Comparison of ENCODE assay signal across 9 mouse cellular contexts in the genomic region with DNA sequence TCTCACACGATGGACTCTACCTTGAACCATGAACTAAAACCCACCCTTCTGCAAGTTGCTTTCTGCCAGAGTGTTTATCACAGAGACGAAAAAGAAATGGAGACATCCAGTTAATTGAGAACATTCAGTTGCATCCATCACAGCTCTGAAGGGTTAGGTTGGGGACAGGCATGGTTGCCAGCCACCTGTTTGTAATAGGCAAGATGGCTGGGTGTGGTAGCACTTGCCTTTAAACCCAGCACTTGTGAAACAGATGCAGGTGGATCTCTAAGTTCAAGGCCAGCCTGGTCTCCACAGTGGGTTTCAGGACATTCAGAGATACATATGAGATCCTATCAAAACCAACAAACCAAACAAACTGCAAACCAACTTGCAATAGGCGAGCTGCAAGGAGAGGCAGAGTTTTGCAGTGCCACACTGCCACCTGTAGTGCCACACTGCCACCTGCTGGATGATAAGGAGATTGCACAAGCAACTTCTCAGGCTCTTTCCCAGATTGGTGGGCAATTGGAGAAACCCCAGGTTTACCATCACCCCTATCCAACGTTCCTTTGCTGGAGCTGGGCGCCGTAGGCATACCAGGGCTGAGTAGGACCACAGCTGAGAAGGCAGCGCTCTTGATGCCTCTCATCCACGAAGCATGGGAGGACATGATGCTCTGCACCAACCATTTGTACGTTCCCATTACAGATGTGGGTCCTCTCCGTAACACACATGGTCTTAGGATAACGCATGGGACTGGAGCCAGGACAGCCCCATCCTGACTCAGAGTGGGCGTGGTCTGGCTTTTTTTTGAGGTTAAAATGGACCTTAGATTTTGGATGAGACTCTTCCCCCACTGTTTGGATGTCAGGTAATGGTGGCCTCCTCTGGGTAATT. TPM values are rescaled to one million over a fixed set of nuclear protein-coding genes. Genes with fewer than 3 reads are reported as not detected.
DNase-seq lines count a peak whose midpoint lies in the region; ATAC-seq and TF ChIP-seq lines count a peak whose summit lies in the region.
"Had no signal": no experiment of that assay in that cellular context is flagged by ENCODE, and none has a peak within 500 bp of the region (broad histone marks: within the 10 kb centered on the region; RNA-seq: fewer than 3 reads in every experiment).

No protein-coding gene starts in this region.

- H3K9me3 ChIP-seq in embryonic facial prominence, embryonic 11.5 days (replicated peaks; ENCODE audit: control insufficient read depth, low read length): no peaks in the 10 kb centered on the region

- 22% methylated on average over 12 of the region's 12 CpGs for WGBS in embryonic facial prominence, embryonic 11.5 days

- DNase-seq in gastrocnemius, adult 2 months: peak; percentile 38
- no peak for DNase-seq in gastrocnemius, adult 8-10 months (ENCODE audit: low spot score in 2 of 2)
- peak; percentile 39 to 60 for DNase-seq in adrenal gland, adult 18-20 months (ENCODE audit: low spot score in 2 of 2)
- peak; percentile 78 for DNase-seq in embryonic facial prominence, embryonic 11.5 days (ENCODE audit: low spot score)
- peak; percentile 66 for DNase-seq in heart, postnatal 4 days
- DNase-seq in layer of hippocampus, postnatal 25 days (ENCODE audit: extremely low spot score in 1 of 2, low spot score in 1 of 2): peak; percentile 37 to 68
- DNase-seq in mesoderm, embryonic 11.5 days (ENCODE audit: low read depth, low spot score): peak; percentile 54
- DNase-seq in skeletal muscle tissue, adult 2 months (ENCODE audit: low read depth, low spot score): peak; percentile 45

- 0 out of 2 replicates have a peak, but pooled peaks have one; percentile 19 for ATAC-seq in embryonic facial prominence, embryonic 11.5 days (replicated peaks; ENCODE audit: insufficient number of reproducible peaks, low FRiP score, low TSS enrichment, low read depth)

- H3K27ac ChIP-seq in gastrocnemius, adult 2 months: no peak overlapping the region
- H3K27ac ChIP-seq in embryonic facial prominence, embryonic 11.5 days (replicated peaks; ENCODE audit: low read depth, low read length): no peak overlapping the region

- intact Hi-C loops in gastrocnemius, adult 2 months (cut with DNase I): loop anchor here (1.0 to 10.0 kb wide), 4 partner anchors 34 to 295 kb away; partner anchors contain the start of gene Arfgap1

- peaks cover 43% of the 10 kb centered on the region for H3K27me3 ChIP-seq in embryonic facial prominence, embryonic 11.5 days (ENCODE audit: control insufficient read depth, insufficient read depth, low read length)

- peaks cover 6% of the 10 kb centered on the region; the same call in 1 of the 2 replicates for H3K4me1 ChIP-seq in embryonic facial prominence, embryonic 11.5 days (ENCODE audit: control insufficient read depth, insufficient read depth, low read length)

- no peak overlapping the region for H3K9ac ChIP-seq in embryonic facial prominence, embryonic 11.5 days (replicated peaks; ENCODE audit: low read length)

- H3K4me3 ChIP-seq in gastrocnemius, adult 2 months: no peak overlapping the region
- no peak overlapping the region for H3K4me3 ChIP-seq in embryonic facial prominence, embryonic 11.5 days (ENCODE audit: low read depth, low read length)

- H3K36me3 ChIP-seq in embryonic facial prominence, embryonic 11.5 days (replicated peaks; ENCODE audit: control insufficient read depth, insufficient read depth, low read depth, low read length): no peaks in the 10 kb centered on the region

- H3K4me2 ChIP-seq in embryonic facial prominence, embryonic 11.5 days (ENCODE audit: low read depth, low read length): no peak overlapping the region

- peak; percentile 98 for TF ChIP-seq CTCF in gastrocnemius, adult 2 months (IDR thresholded peaks at IDR 0.05)

RNA-seq across cellular contexts. Expression of gene Bhlhe23, which starts 2.8 kb away (rescaled TPM):
- total RNA-seq in gastrocnemius, adult 2 months (2021): not detected
- total RNA-seq in gastrocnemius, adult 8-10 months (2022): not detected
- not detected for total RNA-seq in adrenal gland, adult 18-20 months (2021)
- polyA plus RNA-seq in embryonic facial prominence, embryonic 11.5 days (2014; fragmentation: Nextera tagmentation; extraction: Ambion mirVana): 0.50 and 1.4 TPM in 2 replicates
- total RNA-seq in heart, postnatal 4 days (2021): not detected
- not detected for total RNA-seq in layer of hippocampus, postnatal 25 days (2021)
- polyA plus RNA-seq: liver, embryonic 16.5 days had no signal

RNA-seq across cellular contexts. Expression of gene Slc17a9, which starts 54.4 kb away (rescaled TPM):
- total RNA-seq in gastrocnemius, adult 2 months (2021): under 1 TPM in 1 of 2 experiments, not detected in 1; 0.33 TPM
- under 1 TPM in 1 of 4 experiments, not detected in 3; 0.25 TPM for total RNA-seq in gastrocnemius, adult 8-10 months (2022)
- 1 to 10 TPM; 1.5 TPM for total RNA-seq in adrenal gland, adult 18-20 months (2021)
- 0.24 TPM in 1 of 2 replicates, not detected in the other for polyA plus RNA-seq in embryonic facial prominence, embryonic 11.5 days (2014; fragmentation: Nextera tagmentation; extraction: Ambion mirVana)
- under 1 TPM; 0.69 to 0.88 TPM for total RNA-seq in heart, postnatal 4 days (2021)
- total RNA-seq in layer of hippocampus, postnatal 25 days (2021): under 1 TPM; 0.12 to 0.52 TPM

Comparison
In these comparisons a context has a peak if more than half of its experiments do, and no peak if none do; other contexts are left out.
1. DNase-seq: peak in gastrocnemius, adult 2 months (single experiment), adrenal gland, adult 18-20 months (2 of 2), embryonic facial prominence, embryonic 11.5 days (single experiment), heart, postnatal 4 days (single experiment), layer of hippocampus, postnatal 25 days (2 of 2), mesoderm, embryonic 11.5 days (single experiment) and skeletal muscle tissue, adult 2 months (single experiment); none in gastrocnemius, adult 8-10 months (0 of 2).